Mouse (Mus musculus): ENCODE measurements at regions not wholly inside any gene's neighbourhood (a gene's known extent, or its start where the extent isn't known, plus 50 kb on each side); places are given as distances from the start of the nearest gene placed in this dataset.
A peak's percentile ranks its signal among the peaks of the same experiment; 100 is the strongest.

DNA sequence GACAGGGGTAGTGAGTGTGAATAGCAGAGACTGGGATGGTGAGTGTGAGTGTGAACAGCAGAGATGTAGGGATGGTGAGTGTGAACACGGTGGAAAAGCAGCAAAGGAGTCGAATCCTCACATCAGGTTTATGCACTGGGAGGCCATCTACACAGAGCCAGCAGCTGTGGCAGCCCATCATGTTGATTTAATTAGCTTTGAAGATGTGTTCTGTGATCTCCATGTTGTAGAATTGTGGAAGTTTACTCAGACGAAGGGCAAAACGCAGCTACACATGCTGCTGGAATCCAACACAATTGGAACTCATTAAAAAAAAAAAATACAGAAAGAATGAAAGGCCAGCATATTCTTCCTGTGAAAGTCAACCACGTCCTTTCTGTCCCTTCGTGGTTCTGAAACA, 80.2 kb upstream of the Lrig3 start:
- no peak for DNase-seq (ENCODE audit: low read depth)

- no peak for DNase-seq (ENCODE audit: low read depth)
These were observed 73.8 kb upstream of the Lrig3 start for GRCm38 (mm10) chr10:125892122-125892521.

DNA sequence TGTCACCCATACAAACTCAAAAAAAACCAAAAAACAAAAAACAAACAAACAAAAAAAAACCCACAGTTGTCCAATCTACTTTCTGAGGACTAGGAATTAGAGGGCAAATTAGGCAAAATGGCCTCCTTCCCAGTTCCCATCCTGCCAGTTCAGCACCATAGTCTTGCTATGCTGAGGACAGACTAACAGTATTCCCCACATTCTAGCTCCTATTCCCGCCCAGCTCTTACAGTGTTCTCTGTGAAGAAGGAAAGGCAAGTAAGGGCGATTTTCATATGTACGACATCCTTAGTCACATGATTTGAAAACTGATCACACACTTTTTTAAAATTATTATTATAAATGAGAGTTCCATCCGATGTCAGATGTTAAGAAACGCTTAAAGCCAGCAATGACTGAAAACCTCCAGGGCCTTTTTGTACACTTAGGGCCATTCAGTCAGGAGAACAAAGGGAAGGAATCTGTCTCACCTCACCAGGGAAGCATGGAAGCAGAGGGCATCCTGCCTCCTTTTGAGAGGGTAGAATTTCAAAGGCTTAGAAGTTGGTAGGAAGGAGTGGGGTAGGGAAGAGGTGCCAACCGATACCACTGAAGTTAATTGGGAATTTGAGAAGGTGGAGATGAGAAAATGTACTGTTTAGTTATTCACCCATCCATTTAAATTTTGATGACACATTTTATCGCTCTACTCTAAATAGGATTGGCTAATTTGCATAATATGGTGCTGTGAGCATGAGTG, 70.1 kb upstream of the Lrig3 start:
- DNase-seq (ENCODE audit: low read depth) = no peak

DNA sequence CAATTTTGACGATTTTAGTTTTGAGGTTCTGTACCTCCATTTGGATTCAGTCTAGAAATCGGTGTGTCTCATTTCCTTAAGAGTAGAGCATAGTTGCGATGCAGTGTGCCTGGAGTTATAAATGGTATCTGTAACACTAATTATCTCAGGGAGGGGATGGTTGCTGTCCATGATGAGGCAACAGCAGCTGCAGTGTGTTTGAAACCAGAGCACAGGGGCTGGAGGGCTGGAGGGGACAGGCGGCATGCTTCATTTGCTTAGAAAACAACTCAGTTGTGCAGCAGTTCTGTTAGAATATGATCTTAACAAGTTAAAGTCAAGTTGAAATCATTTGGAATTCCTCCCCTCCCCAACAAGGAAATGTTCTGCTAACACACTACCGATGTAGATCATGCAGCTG, 69.3 kb upstream of the Lrig3 start:
- DNase-seq (ENCODE audit: low read depth) = no peak

- DNase-seq (ENCODE audit: low read depth) = no peak
These were observed 66.5 kb upstream of the Lrig3 start for GRCm38 (mm10) chr10:125899504-125899903.

DNA sequence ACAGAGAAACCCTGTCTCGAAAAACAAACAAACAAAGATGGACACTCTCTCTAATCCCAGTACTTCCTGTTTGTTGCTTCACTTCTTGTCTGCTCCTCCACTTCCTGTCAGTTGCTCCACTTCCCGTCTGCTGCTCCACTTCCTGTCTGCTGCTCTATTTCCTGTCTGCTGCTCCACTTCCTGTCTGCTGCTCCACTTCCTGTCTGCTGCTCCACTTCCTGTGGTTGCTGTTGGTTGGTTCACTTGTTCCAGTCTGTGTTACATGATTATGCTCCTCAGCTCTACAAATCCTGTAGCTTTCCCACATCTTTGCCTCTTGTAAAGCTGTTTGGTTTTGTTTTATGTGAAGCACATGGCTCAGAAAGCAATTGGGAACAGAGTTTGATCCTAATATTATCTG, 65.4 kb upstream of the Lrig3 start:
- peak; percentile 8 for DNase-seq (ENCODE audit: low read depth)

DNA sequence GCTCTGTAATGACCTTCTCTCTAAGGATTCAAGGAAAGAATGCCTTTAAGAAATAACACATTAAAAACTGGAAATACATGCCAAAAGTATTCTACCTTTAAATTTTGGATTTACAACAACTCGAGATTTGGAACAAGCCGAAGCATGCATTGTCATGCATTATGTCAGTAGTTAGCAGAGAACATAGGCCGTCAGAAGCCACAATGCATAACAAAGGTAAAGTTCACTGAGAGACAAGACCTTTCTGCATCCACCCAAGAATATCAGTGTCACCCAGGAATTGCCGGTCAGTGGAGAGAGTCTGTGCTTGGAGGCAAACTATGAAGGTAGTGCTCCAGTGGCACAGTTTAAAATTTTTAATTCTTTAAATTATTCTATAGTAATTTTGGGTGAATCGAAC, 63.3 kb upstream of the Lrig3 start:
- DNase-seq (ENCODE audit: low read depth) = no peak

- DNase-seq (ENCODE audit: low read depth) = no peak
These were observed 53.8 kb upstream of the Lrig3 start for GRCm38 (mm10) chr10:125912207-125912606.
